Mouse (Mus musculus): ENCODE data around the gene Cntfr.

DNA sequence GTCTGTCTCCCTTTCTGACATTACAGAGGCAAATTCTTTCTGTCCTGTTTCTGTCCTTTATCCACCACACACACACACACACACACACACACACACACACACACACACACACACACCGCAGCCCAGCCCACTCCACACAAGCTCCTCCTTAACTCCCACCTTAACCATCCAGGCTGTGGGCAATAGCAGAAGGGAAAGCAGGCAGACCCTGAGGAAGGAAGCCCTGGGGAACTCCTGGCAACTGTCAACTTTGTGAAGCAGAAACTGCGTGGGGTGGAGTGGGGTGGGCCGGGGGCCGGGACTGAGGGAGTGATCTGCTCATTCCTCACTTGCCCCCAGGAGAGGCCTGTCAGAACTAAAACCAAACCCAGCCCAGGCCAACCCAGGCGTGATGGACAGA, 25.4 kb downstream of the Cntfr start:
- no peak for TF ChIP-seq GATA1 (IDR thresholded peaks at IDR 0.05; ENCODE audit: borderline replicate concordance, low read length)
- no peak for TF ChIP-seq CTCF (IDR thresholded peaks at IDR 0.05; ENCODE audit: low read depth, low read length)
- TF ChIP-seq TAL1 (conservative IDR thresholded peaks at IDR 0.05; ENCODE audit: low read depth, low read length), result no peak
- no peak for TF ChIP-seq GATA2 (IDR thresholded peaks at IDR 0.05; ENCODE audit: borderline replicate concordance, low read depth, low read length)
